In genomic region chr5:107295817-107296511, GRCm38 (mm10) we compare ENCODE assay signal across 12 mouse cellular contexts. TPM values are rescaled to one million over a fixed set of nuclear protein-coding genes. Genes with fewer than 3 reads are reported as not detected.
A peak's percentile ranks its signal among the peaks of the same experiment; 100 is the strongest.
DNase-seq lines count a peak whose midpoint lies in the region; ATAC-seq lines count a peak whose summit lies in the region.
"Had no signal": no experiment of that assay in that cellular context is flagged by ENCODE, and none has a peak within 500 bp of the region (broad histone marks: within the 10 kb centered on the region; RNA-seq: fewer than 3 reads in every experiment).

No protein-coding gene starts in this region.

- 0 out of 2 replicates have a peak, but pooled peaks have one; percentile 27 for ATAC-seq in common myeloid progenitor, adult 5-6 weeks (replicated peaks; ENCODE audit: low read depth, poor library complexity, severe bottlenecking)
- ATAC-seq in limb, embryonic 13.5 days (ENCODE audit: low FRiP score, low read depth): no peak
- ATAC-seq in hindbrain, embryonic 12.5 days (ENCODE audit: low FRiP score): no peak
- ATAC-seq in erythroid progenitor cell, adult 5-6 weeks (replicated peaks; ENCODE audit: low FRiP score, poor library complexity, severe bottlenecking): no peak

- no peaks in the 10 kb centered on the region for H3K9me3 ChIP-seq in limb, embryonic 13.5 days
- no peaks in the 10 kb centered on the region for H3K9me3 ChIP-seq in hindbrain, embryonic 12.5 days (replicated peaks)
- H3K9me3 ChIP-seq: G1E had no signal

- H3K27me3 ChIP-seq in limb, embryonic 13.5 days: peaks cover 11% of the 10 kb centered on the region
- H3K27me3 ChIP-seq in hindbrain, embryonic 12.5 days: 0 out of 2 replicates have a peak, but pooled peaks cover 3% of the 10 kb centered on the region

- H3K27ac ChIP-seq in limb, embryonic 13.5 days: peak overlapping the region; percentile 29; the same call in 1 of the 2 replicates
- H3K27ac ChIP-seq in hindbrain, embryonic 12.5 days: no peak overlapping the region
- H3K27ac ChIP-seq: kidney, postnatal 0 days; left cerebral cortex, adult 2 months had no signal

- H3K9ac ChIP-seq in limb, embryonic 13.5 days: peak overlapping the region; percentile 31; the same call in 1 of the 2 replicates
- no peak overlapping the region for H3K9ac ChIP-seq in hindbrain, embryonic 12.5 days

- DNase-seq in adrenal gland, postnatal 14 days: peak; percentile 75
- DNase-seq in lung, postnatal 4 days: peak; percentile 21 to 47
- DNase-seq in neural tube, embryonic 10.5 days (ENCODE audit: extremely low spot score, low spot score): no peak
- DNase-seq: heart, postnatal 14 days had no signal

- WGBS in limb, embryonic 13.5 days: 28% methylated on average over 16 of the region's 16 CpGs
- WGBS in hindbrain, embryonic 12.5 days: 63% methylated on average over 16 of the region's 16 CpGs

- peak overlapping the region; percentile 19 for H3K4me3 ChIP-seq in limb, embryonic 13.5 days
- H3K4me3 ChIP-seq in hindbrain, embryonic 12.5 days: no peak overlapping the region
- H3K4me3 ChIP-seq: erythroblast, embryonic 14.5 days; left cerebral cortex, adult 2 months had no signal

- H3K36me3 ChIP-seq in limb, embryonic 13.5 days: no peaks in the 10 kb centered on the region
- no peaks in the 10 kb centered on the region for H3K36me3 ChIP-seq in hindbrain, embryonic 12.5 days
- H3K36me3 ChIP-seq: G1E had no signal

- H3K4me1 ChIP-seq in limb, embryonic 13.5 days: peaks cover 25% of the 10 kb centered on the region
- peaks cover 10% of the 10 kb centered on the region; the same call in 1 of the 2 replicates for H3K4me1 ChIP-seq in hindbrain, embryonic 12.5 days

- peak overlapping the region; percentile 53 for H3K4me2 ChIP-seq in limb, embryonic 13.5 days (replicated peaks)
- no peak overlapping the region for H3K4me2 ChIP-seq in hindbrain, embryonic 12.5 days (replicated peaks)

RNA-seq across cellular contexts. Expression of gene Tgfbr3, which starts 6.5 kb away (rescaled TPM):
- 144 and 161 TPM in 2 replicates for total RNA-seq in adrenal gland, postnatal 14 days (2021)
- total RNA-seq in common myeloid progenitor, adult 5-6 weeks (2017): 15.9 and 21.3 TPM in 2 replicates
- 23.1 and 25.4 TPM in 2 replicates for polyA plus RNA-seq in limb, embryonic 13.5 days (2015; fragmentation: Nextera tagmentation; extraction: Ambion mirVana)
- polyA plus RNA-seq in hindbrain, embryonic 12.5 days (2016; fragmentation: Nextera tagmentation; extraction: Ambion mirVana): 12.0 and 13.7 TPM in 2 replicates
- total RNA-seq in erythroid progenitor cell, adult 5-6 weeks (2015; ENCODE audit: low replicate concordance): 1.8 and 5.4 TPM in 2 replicates
- total RNA-seq in erythroid progenitor cell, adult 5-6 weeks (2017; ENCODE audit: low replicate concordance): 1.0 and 4.7 TPM in 2 replicates
- polyA plus RNA-seq: G1E had no signal

RNA-seq across cellular contexts. Expression of gene Brdt, which starts 35.0 kb away (rescaled TPM):
- total RNA-seq in adrenal gland, postnatal 14 days (2021): 3.5 and 4.5 TPM in 2 replicates
- 0.73 TPM in 1 of 2 replicates, not detected in the other for total RNA-seq in common myeloid progenitor, adult 5-6 weeks (2017)
- 4.4 and 4.5 TPM in 2 replicates for polyA plus RNA-seq in limb, embryonic 13.5 days (2015; fragmentation: Nextera tagmentation; extraction: Ambion mirVana)
- polyA plus RNA-seq in hindbrain, embryonic 12.5 days (2016; fragmentation: Nextera tagmentation; extraction: Ambion mirVana): 2.7 and 2.9 TPM in 2 replicates
- not detected in 2 replicates for total RNA-seq in erythroid progenitor cell, adult 5-6 weeks (2015; ENCODE audit: low replicate concordance)
- total RNA-seq in erythroid progenitor cell, adult 5-6 weeks (2017; ENCODE audit: low replicate concordance): not detected in 2 replicates
- polyA plus RNA-seq: erythroblast, embryonic 14.5 days; G1E had no signal
